Mouse (Mus musculus): ENCODE data around the gene C730034F03Rik.

- TF ChIP-seq POLR2A (IDR thresholded peaks at IDR 0.05; ENCODE audit: control insufficient read depth, extremely low read depth, insufficient read depth, low read length, poor library complexity) (no peak), CTCF (IDR thresholded peaks at IDR 0.05; ENCODE audit: borderline replicate concordance, control insufficient read depth, extremely low read depth, insufficient read depth, low read length, poor library complexity) (no peak)
Measured at GRCm38 (mm10) chr15:89473370-89473769, 44.0 kb downstream of the C730034F03Rik start.
